ENCODE assay signal across 9 mouse cellular contexts in the genomic region with DNA sequence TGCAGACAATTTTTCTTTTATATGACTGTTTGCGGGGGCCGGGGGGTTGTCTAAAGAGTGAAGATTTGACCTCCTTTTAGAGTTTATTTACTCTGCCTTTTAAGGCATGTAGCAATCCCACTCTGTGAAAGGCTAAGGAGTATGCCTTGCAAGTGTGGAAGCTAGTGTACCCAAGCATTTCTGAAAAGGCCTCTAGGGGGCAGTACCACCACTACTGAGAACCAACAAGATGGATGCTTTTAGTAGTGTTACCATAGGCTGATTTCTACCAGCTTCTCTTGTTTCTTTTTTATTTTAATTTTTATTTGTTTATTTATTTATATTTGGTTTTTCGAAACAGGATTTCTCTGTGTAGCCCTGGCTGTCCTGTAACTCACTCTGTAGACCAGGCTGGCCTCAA.
DNase-seq lines count a peak whose midpoint lies in the region; ATAC-seq and TF ChIP-seq lines count a peak whose summit lies in the region.
"Had no signal": no experiment of that assay in that cellular context is flagged by ENCODE, and none has a peak within 500 bp of the region (broad histone marks: within the 10 kb centered on the region; RNA-seq: fewer than 3 reads in every experiment).

No protein-coding gene starts in this region.

- WGBS in forebrain, embryonic 12.5 days: 84% methylated on average over 3 of the region's 3 CpGs

- TF ChIP-seq CTCF in layer of hippocampus, adult 2 months (conservative IDR thresholded peaks at IDR 0.05): peak; percentile 78

- H3K9ac ChIP-seq in forebrain, embryonic 12.5 days: no peak overlapping the region
- H3K9ac ChIP-seq: embryonic facial prominence, embryonic 13.5 days had no signal

- no peaks in the 10 kb centered on the region for H3K27me3 ChIP-seq in forebrain, embryonic 12.5 days
- H3K27me3 ChIP-seq: embryonic facial prominence, embryonic 13.5 days had no signal

- no peak overlapping the region for H3K27ac ChIP-seq in layer of hippocampus, adult 2 months
- H3K27ac ChIP-seq in forebrain, embryonic 12.5 days: no peak overlapping the region

- intact Hi-C loops in heart, postnatal 14 days (cut with DNase I): loop anchor here (1.0 to 5.0 kb wide), 2 partner anchors 115 to 275 kb away; no protein-coding TSS in a partner anchor

- H3K4me2 ChIP-seq in forebrain, embryonic 12.5 days: no peak overlapping the region
- H3K4me2 ChIP-seq: embryonic facial prominence, embryonic 13.5 days had no signal

- H3K4me3 ChIP-seq in layer of hippocampus, adult 2 months: no peak overlapping the region
- no peak overlapping the region for H3K4me3 ChIP-seq in forebrain, embryonic 12.5 days (replicated peaks)
- H3K4me3 ChIP-seq: embryonic facial prominence, embryonic 13.5 days had no signal

- no peaks in the 10 kb centered on the region for H3K36me3 ChIP-seq in forebrain, embryonic 12.5 days (replicated peaks)
- H3K36me3 ChIP-seq: embryonic facial prominence, embryonic 13.5 days had no signal

- no peak for ATAC-seq in forebrain, embryonic 12.5 days (ENCODE audit: low FRiP score)

- H3K4me1 ChIP-seq in forebrain, embryonic 12.5 days: 0 out of 2 replicates have a peak, but pooled peaks cover 2% of the 10 kb centered on the region

- peak in 1 of 2 experiments; percentile 12 for DNase-seq in layer of hippocampus, adult 2 months (ENCODE audit: low spot score in 2 of 2)
- no peak for DNase-seq in layer of hippocampus, postnatal 36 days
- DNase-seq in MEL-GATA-1-ER (ENCODE audit: extremely low read depth, low read depth): peak; percentile 45
- DNase-seq in brain, adult 2 months (ENCODE audit: low read depth, low spot score): peak; percentile 61
- peak; percentile 28 to 49 for DNase-seq in heart, postnatal 14 days
- peak; percentile 63 for DNase-seq in lung, postnatal 10 days
- DNase-seq in testis, postnatal 10 days (ENCODE audit: low spot score): no peak

- H3K9me3 ChIP-seq in forebrain, embryonic 12.5 days: no peaks in the 10 kb centered on the region
- H3K9me3 ChIP-seq: embryonic facial prominence, embryonic 13.5 days had no signal

Comparison
In these comparisons a context has a peak if more than half of its experiments do, and no peak if none do; other contexts are left out.
1. DNase-seq: peak in MEL-GATA-1-ER (single experiment), brain, adult 2 months (single experiment), heart, postnatal 14 days (2 of 2) and lung, postnatal 10 days (single experiment); none in layer of hippocampus, postnatal 36 days (0 of 2) and testis, postnatal 10 days (single experiment).